Mouse (Mus musculus) NIH3T3 (cell line): ENCODE results near the gene Bhlhe23.

Experiments
- DNase-seq: peaks from one replicate; pipeline ENCODE4 v3.0.0-alpha.2; 2012; ENCODE audit warnings: low read depth

The Bhlhe23 gene

GRCm38 (mm10) chr2:180776793-180777192 is at the start of gene Bhlhe23:
Gene Bhlhe23, minus strand, starts transcription at chr2:180776900.
- DNase-seq = no peak

- DNase-seq = no peak
Measured at GRCm38 (mm10) chr2:180825147-180825941, 48.6 kb upstream of the Bhlhe23 start.

- no peak for DNase-seq
Measured at GRCm38 (mm10) chr2:180824724-180825123, 48.0 kb upstream of the Bhlhe23 start.

GRCm38 (mm10) chr2:180824061-180824460 is 47.4 kb upstream of the Bhlhe23 start:
- DNase-seq = no peak

GRCm38 (mm10) chr2:180822476-180822875 is 45.8 kb upstream of the Bhlhe23 start:
- peak; percentile 80 for DNase-seq

- no peak for DNase-seq
Measured at GRCm38 (mm10) chr2:180819504-180819903, 42.8 kb upstream of the Bhlhe23 start.

GRCm38 (mm10) chr2:180816440-180817065 is 39.9 kb upstream of the Bhlhe23 start:
- no peak for DNase-seq

- DNase-seq = peak; percentile 71
Measured at GRCm38 (mm10) chr2:180813982-180814568, 37.4 kb upstream of the Bhlhe23 start.

GRCm38 (mm10) chr2:180811002-180811401 is 34.3 kb upstream of the Bhlhe23 start:
- no peak for DNase-seq

- no peak for DNase-seq
Measured at GRCm38 (mm10) chr2:180809510-180809909, 32.8 kb upstream of the Bhlhe23 start.

GRCm38 (mm10) chr2:180805966-180806365 is 29.3 kb upstream of the Bhlhe23 start:
- peak; percentile 53 for DNase-seq

- DNase-seq = peak; percentile 12
Measured at GRCm38 (mm10) chr2:180796008-180796407, 19.3 kb upstream of the Bhlhe23 start.

- no peak for DNase-seq
Measured at GRCm38 (mm10) chr2:180795597-180795996, 18.9 kb upstream of the Bhlhe23 start.

- no peak for DNase-seq
Measured at GRCm38 (mm10) chr2:180794422-180794821, 17.7 kb upstream of the Bhlhe23 start.

- DNase-seq = peak; percentile 65
Measured at GRCm38 (mm10) chr2:180791674-180792073, 15.0 kb upstream of the Bhlhe23 start.

GRCm38 (mm10) chr2:180788843-180789242 is 12.1 kb upstream of the Bhlhe23 start:
- no peak for DNase-seq

- DNase-seq = no peak
Measured at GRCm38 (mm10) chr2:180788386-180788785, 11.7 kb upstream of the Bhlhe23 start.

- no peak for DNase-seq
Measured at GRCm38 (mm10) chr2:180787566-180788232, 11.0 kb upstream of the Bhlhe23 start.

- DNase-seq = peak; percentile 71
Measured at GRCm38 (mm10) chr2:180786732-180787131, 10.0 kb upstream of the Bhlhe23 start.

GRCm38 (mm10) chr2:180780282-180780681 is 3.6 kb upstream of the Bhlhe23 start:
- no peak for DNase-seq

- peak; percentile 72 for DNase-seq
Measured at GRCm38 (mm10) chr2:180779226-180780104, 2.8 kb upstream of the Bhlhe23 start.
